Mouse (Mus musculus) intestine, embryonic 16.5 days (tissue): ENCODE data around the gene Il15ra. TPM values are rescaled to one million over a fixed set of nuclear protein-coding genes. Genes with fewer than 3 reads are reported as not detected.

Experiments
- ATAC-seq: fragments of 200-750 bp; cut with Nextera tagmentation; 2 replicates; pipeline ENCODE4 v1.8.0; 2017; ENCODE audit warnings: moderate TSS enrichment, moderate library complexity
- H3K27ac ChIP-seq: fragments of 300-500 bp; sonication (generic); 2 replicates; pipeline ENCODE4 v1.5.1; 2014; ENCODE audit warnings: mild to moderate bottlenecking, low read length
- H3K27me3 ChIP-seq: fragments of 300-500 bp; sonication (generic); replicated peaks from 2 replicates; pipeline ENCODE4 v1.6.1; 2014; ENCODE audit warnings: low read length, control low read depth, mixed read lengths; ENCODE audit not compliant: control insufficient read depth, insufficient read depth
- H3K36me3 ChIP-seq: fragments of 300-500 bp; sonication (generic); 2 replicates; pipeline ENCODE4 v1.6.1; 2014; ENCODE audit warnings: low read length, control low read depth; ENCODE audit not compliant: control insufficient read depth, insufficient read depth
- H3K4me1 ChIP-seq: fragments of 300-500 bp; sonication (generic); 2 replicates; pipeline ENCODE4 v1.6.1; 2014; ENCODE audit warnings: low read length, control low read depth, mixed read lengths; ENCODE audit not compliant: control insufficient read depth, insufficient read depth
- H3K4me2 ChIP-seq: fragments of 300-500 bp; sonication (generic); 2 replicates; pipeline ENCODE4 v1.6.1; 2014; ENCODE audit warnings: low read depth, low read length, control low read depth
- H3K4me3 ChIP-seq: fragments of 300-500 bp; sonication (generic); 2 replicates; pipeline ENCODE4 v1.5.1; 2014; ENCODE audit warnings: mild to moderate bottlenecking, low read length
- H3K9ac ChIP-seq: fragments of 300-500 bp; sonication (generic); 2 replicates; pipeline ENCODE4 v1.6.1; 2014; ENCODE audit warnings: low read depth, low read length
- H3K9me3 ChIP-seq: fragments of 300-500 bp; sonication (generic); 2 replicates; pipeline ENCODE4 v1.6.1; 2016; ENCODE audit warnings: low read length, control low read depth; ENCODE audit not compliant: control insufficient read depth
- WGBS: fragments of 180-500 bp; shearing (Covaris S2); extraction: QIAGEN DNeasy Blood & Tissue Kit; methylation state at CpG from one replicate; pipeline ENCODE4 v1.1.7; 2014; 5-methylcytosine and 5-hydroxymethylcytosine counted together
- polyA plus RNA-seq: library from polyadenylated mRNA; unstranded; fragments of >200 nt; fragmentation: Nextera tagmentation; extraction: Ambion mirVana; gene quantifications from 2 replicates; pipeline ENCODE4 v1.2.1, GENCODE M21; 2015

Gene Il15ra
- polyA plus RNA-seq, 1 experiment from 2014 or later, result 2.0 TPM

DNA sequence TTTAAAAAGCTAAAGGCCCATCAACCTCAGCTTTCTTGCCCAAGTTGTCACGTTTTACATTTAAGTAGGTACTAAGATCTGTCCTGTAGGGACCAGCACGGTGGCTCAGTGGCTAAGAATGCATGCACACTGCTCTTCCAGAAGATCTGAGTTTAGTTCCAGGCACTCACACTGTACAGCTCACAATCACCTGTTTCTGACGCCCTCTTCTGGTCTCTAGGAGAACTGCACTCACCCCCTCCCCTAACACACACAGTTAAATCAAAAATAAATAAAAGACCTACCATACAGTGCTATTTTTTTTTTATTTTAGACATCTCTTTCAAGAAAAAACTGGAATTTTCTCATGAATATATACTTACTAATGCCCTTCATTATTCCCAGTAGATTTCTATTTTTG, 32.9 kb upstream of the Il15ra start:
- 20% methylated on average over 3 of the region's 3 CpGs for WGBS
- no peak overlapping the region for H3K9ac ChIP-seq
- no peak overlapping the region for H3K4me3 ChIP-seq
- no peak overlapping the region for H3K4me2 ChIP-seq
- no peaks in the 10 kb centered on the region for H3K4me1 ChIP-seq
- H3K9me3 ChIP-seq, result 0 out of 2 replicates have a peak, but pooled peaks cover 5% of the 10 kb centered on the region
- no peak overlapping the region for H3K27ac ChIP-seq
- H3K36me3 ChIP-seq, result no peaks in the 10 kb centered on the region
- no peaks in the 10 kb centered on the region for H3K27me3 ChIP-seq
- ATAC-seq, result no peak

DNA sequence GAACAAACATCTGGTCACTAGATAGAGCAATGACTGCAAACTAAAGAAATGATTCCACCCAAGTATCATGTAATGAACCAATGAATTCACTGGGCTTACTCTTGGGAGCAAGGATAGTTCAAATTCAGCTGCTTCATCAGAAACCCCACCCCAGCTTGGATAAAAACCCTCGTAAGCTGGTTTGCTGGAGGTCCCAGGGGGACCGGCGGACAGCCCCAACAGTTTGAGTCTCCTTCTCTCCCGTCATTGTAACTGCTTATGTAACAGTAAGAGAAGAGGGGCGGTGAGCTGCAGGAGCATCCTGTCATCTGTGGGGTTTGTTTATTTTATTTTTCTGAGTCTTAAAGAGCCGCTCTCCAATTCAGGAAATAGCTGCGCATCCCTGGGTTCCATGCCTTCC, 25.5 kb upstream of the Il15ra start:
- no peak overlapping the region for H3K4me3 ChIP-seq
- H3K36me3 ChIP-seq, result no peaks in the 10 kb centered on the region
- H3K9ac ChIP-seq, result no peak overlapping the region
- no peaks in the 10 kb centered on the region for H3K4me1 ChIP-seq
- 43% methylated on average over 7 of the region's 7 CpGs for WGBS
- H3K27me3 ChIP-seq, result no peaks in the 10 kb centered on the region
- H3K9me3 ChIP-seq, result no peaks in the 10 kb centered on the region
- H3K27ac ChIP-seq, result no peak overlapping the region
- H3K4me2 ChIP-seq, result no peak overlapping the region
- no peak for ATAC-seq

DNA sequence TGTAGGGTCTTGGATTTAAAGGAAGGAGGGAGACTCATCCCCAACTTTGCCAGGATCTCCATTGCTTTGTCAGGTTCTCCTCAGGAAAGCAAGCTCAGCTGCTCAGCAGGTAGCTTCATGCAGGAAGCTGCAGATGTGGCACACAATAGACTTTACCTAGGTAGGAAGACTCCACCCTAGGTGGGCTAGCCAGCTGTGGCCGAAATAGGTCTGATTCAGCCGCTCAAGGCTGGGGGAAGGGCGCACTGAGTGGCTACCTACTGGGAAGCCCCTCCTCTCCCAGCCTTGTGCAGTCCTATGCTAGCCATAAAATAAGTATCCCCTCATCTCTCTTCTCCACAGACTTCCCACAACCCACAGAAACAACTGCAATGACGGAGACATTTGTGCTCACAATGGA, 22.4 kb upstream of the Il15ra start:
- ATAC-seq, result no peak
- WGBS, result 59% methylated on average over 4 of the region's 4 CpGs
- Histone ChIP-seq H3K9ac (no peak overlapping the region), H3K4me3 (no peak overlapping the region), H3K27me3 (no peaks in the 10 kb centered on the region), H3K4me2 (no peak overlapping the region), H3K27ac (no peak overlapping the region), H3K36me3 (no peaks in the 10 kb centered on the region), H3K9me3 (no peaks in the 10 kb centered on the region), H3K4me1 (no peaks in the 10 kb centered on the region)

DNA sequence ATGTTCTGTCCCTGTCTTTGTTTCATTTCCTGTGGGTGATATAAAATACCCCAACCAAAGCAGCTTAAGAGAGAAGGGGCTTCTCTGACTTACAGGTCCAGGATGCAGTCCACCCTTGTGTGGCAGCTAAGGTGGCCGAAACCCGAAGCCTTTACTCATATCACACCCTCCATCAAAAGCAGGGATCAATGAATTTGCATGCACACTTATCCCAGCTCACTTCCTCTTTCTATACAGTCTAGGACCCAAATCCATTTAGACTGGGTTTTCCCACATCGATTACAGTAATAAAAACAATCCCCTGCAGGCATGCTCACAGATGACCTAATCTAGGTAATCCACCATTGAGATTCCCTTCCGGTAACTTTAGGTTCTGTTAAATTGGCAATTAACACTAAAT, 18.6 kb upstream of the Il15ra start:
- Histone ChIP-seq H3K4me2 (no peak overlapping the region), H3K36me3 (no peaks in the 10 kb centered on the region), H3K4me1 (no peaks in the 10 kb centered on the region), H3K9ac (no peak overlapping the region), H3K4me3 (no peak overlapping the region), H3K27ac (no peak overlapping the region), H3K9me3 (no peaks in the 10 kb centered on the region), H3K27me3 (no peaks in the 10 kb centered on the region)
- no peak for ATAC-seq
- WGBS, result 77% methylated on average over 4 of the region's 4 CpGs

DNA sequence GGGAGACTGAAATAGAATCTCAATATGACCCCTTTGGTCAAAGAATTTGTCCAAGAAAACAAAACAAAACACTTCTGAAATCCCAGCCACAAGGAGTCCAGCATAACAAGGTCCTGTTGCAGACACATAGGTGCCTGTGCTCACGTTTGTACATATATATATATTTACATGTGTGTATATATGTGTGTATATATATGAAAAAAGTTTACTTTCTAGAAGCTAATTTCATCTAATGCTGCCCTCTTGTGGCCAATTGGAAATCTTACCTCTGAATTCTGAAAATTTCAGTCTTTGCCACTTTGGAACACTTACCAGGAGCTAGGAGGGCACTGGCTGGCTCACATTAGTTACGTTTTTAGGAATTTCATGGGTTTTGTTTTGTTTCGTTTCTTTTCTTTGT, 17.7 kb upstream of the Il15ra start:
- WGBS, result 19% methylated on average over 3 of the region's 3 CpGs
- Histone ChIP-seq H3K27me3 (no peaks in the 10 kb centered on the region), H3K9me3 (no peaks in the 10 kb centered on the region), H3K4me1 (no peaks in the 10 kb centered on the region), H3K27ac (no peak overlapping the region), H3K9ac (no peak overlapping the region), H3K36me3 (no peaks in the 10 kb centered on the region), H3K4me2 (no peak overlapping the region), H3K4me3 (no peak overlapping the region)
- no peak for ATAC-seq

DNA sequence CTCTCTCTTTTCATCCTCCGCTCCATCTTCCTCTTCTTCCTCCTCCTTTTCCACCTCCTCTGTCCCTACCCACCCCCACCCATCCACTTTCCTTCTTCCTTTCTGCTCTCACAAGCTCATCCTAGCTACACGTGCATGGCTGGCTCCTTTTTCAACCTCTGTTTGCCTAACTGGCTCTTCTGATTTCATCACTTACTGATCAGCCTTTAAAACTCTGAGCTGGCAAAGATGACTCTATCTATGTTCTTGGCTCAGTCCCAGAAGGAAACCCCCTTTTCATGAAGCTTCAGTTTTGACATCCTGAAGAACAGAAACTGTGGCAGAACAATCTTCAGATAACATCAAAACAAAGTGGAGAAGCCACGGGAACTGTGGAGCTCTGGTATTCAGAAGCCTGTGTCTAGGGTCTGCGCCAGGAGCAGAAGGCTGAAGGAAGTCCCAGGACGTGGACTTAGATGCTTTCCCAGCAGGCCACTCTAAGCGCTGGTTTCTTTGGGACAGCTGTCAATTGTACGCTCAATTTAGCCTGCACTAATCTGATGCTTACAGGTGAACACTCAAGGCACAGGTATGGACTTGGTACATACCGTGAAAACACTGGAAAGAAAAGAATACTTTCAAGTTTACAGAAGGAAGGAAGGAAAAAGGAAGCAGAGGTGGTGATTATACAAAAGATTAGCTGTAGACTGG, 14.7 kb upstream of the Il15ra start:
- no peak for ATAC-seq
- 68% methylated on average over 8 of the region's 8 CpGs for WGBS
- Histone ChIP-seq H3K27ac (no peak overlapping the region), H3K4me3 (no peak overlapping the region), H3K9me3 (no peaks in the 10 kb centered on the region), H3K27me3 (no peaks in the 10 kb centered on the region), H3K4me1 (no peaks in the 10 kb centered on the region), H3K9ac (no peak overlapping the region), H3K4me2 (no peak overlapping the region), H3K36me3 (no peaks in the 10 kb centered on the region)

DNA sequence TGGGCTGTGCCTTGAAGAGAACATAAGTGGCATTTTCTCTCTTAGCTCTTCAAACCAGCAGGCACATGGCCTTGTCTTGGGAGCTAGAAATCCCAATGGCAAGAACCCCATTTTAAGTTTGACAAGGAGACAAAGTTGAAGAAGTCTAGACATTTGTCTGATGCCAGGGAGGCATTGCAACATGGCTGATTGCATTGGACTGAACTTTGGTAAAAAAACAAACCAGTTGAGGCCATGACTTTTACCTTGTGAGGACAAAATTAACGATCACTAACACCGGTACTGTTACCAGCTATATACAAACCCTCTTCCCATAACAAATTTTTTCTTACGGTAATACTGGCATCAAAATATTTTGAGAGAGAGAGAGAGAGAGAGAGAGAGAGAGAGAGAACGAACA, 11.7 kb upstream of the Il15ra start:
- H3K4me2 ChIP-seq, result no peak overlapping the region
- WGBS, result 88% methylated on average over 4 of the region's 4 CpGs
- H3K27me3 ChIP-seq, result no peaks in the 10 kb centered on the region
- no peak overlapping the region for H3K27ac ChIP-seq
- no peak for ATAC-seq
- H3K9me3 ChIP-seq, result no peaks in the 10 kb centered on the region
- H3K4me3 ChIP-seq, result no peak overlapping the region
- H3K9ac ChIP-seq, result no peak overlapping the region
- no peaks in the 10 kb centered on the region for H3K4me1 ChIP-seq
- H3K36me3 ChIP-seq, result no peaks in the 10 kb centered on the region

DNA sequence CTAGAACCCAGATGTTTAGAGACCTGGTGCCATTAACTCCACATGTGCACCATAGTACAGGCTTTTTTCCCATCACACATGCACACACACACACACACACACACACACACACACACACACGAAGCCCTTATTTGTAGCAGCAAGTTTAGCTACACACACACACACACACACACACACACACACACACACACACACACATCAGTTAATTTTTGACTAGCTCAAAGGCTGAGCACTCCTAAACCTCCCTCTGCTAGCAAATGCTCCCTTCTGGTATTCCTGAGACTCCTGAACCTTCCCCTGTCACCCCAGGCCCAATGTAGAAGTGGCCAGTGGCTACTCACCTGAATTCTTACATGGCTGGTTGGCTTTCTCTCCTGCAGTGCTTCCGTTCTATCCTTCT, 11.0 kb upstream of the Il15ra start:
- 55% methylated on average over 2 of the region's 2 CpGs for WGBS
- no peak for ATAC-seq

DNA sequence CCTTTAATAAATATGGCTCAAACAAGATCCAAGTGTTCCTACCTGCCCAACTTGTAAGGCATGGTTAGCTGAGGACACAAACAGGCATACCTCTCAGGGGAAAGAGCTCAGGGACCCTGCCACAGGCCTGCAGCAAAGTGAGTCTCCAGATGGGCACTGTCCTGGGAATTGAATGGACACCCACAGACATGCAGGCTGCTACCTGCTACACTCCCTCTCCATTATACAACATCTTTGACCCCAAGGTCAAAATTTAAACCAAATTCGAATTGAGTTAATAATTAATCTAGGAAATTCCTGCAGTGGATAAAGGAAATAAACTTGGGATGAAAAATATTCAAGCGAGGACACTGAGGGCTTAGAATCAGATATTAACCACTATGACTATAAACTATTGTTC, 9.2 kb upstream of the Il15ra start:
- H3K4me2 ChIP-seq, result no peak overlapping the region

More for the DNA sequence above, 11.0 kb upstream of the Il15ra start:
- Histone ChIP-seq H3K4me3 (no peak overlapping the region), H3K36me3 (no peaks in the 10 kb centered on the region), H3K4me2 (no peak overlapping the region), H3K4me1 (no peaks in the 10 kb centered on the region), H3K9ac (no peak overlapping the region), H3K27ac (no peak overlapping the region), H3K9me3 (no peaks in the 10 kb centered on the region), H3K27me3 (no peaks in the 10 kb centered on the region)

DNA sequence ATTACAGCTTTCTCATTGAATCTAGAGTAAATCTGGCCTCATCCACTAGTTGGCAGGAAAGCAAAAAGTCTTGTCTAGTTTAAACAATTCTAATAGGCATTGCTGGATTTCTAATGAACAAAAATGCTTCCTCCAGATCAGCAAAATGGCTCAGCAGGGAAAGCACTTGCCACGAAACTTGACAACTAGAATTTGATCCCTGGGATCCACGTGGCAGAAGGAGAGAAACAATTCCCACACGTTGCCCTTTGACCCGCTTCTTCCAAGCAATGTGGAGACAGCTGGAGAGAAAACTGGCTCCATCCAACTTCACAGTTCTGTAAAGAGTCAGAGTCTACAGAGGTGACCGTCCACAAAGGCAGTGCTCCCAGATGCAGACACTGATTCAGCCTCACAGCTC, 6.1 kb upstream of the Il15ra start:
- Histone ChIP-seq H3K4me2 (no peak overlapping the region), H3K4me3 (no peak overlapping the region), H3K4me1 (no peaks in the 10 kb centered on the region), H3K9me3 (no peaks in the 10 kb centered on the region), H3K36me3 (no peaks in the 10 kb centered on the region), H3K9ac (no peak overlapping the region), H3K27ac (no peak overlapping the region), H3K27me3 (no peaks in the 10 kb centered on the region)
- no peak for ATAC-seq
- 57% methylated on average over 5 of the region's 5 CpGs for WGBS

More for the DNA sequence above, 9.2 kb upstream of the Il15ra start:
- Histone ChIP-seq H3K36me3 (no peaks in the 10 kb centered on the region), H3K9ac (no peak overlapping the region), H3K4me3 (no peak overlapping the region), H3K27ac (no peak overlapping the region), H3K27me3 (no peaks in the 10 kb centered on the region), H3K4me1 (no peaks in the 10 kb centered on the region), H3K9me3 (no peaks in the 10 kb centered on the region)
- 44% methylated on average over 2 of the region's 2 CpGs for WGBS
- peak; percentile 53; the same call in 1 of the 2 replicates for ATAC-seq
